Comparison of ENCODE assay signal across 11 mouse cellular contexts in the genomic region with DNA sequence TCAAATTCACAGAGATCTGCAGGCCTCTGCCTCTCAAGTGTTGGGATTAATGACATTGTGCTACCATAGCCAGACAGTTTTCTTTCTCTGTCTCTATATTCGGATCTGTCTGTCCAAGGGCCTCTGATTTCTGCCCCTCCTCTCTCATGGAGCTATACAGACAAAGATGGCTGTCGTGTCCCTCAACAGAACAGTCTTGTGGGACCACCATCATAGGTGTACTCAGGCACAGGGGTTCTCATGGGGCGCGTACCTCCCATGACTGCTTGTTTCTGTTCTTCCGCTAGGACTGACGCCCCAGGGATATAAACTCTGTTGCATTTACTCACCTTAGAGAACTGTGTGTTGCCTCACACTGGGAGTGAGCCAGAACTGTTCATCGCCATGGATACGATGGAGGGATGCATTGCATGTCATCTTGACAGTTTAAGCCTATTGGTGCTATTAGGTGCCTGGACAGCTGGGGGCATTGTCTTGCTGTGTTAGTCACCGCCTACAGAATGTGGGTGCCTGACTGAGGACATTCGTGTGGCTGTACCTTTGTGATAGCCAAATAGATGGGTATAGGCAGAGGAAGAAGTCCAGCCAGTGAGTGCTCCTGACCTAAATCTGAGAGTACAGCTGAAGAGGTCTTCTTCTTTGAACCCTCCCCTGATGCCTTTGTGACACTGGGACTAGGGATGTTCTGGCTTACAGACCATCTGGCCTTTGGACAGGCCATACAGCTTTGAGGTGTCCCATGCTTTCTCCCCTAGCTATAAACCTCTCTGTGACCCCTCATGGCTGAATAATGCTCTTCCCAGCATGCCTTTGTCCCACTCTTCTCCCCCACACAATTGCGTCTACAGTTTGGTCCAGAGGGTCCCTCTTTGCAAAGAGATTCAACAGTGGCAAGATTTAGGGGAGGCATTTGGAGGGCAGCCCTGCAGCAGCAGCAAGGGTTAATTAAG.
DNase-seq lines count a peak whose midpoint lies in the region; ATAC-seq and TF ChIP-seq lines count a peak whose summit lies in the region.
"Had no signal": no experiment of that assay in that cellular context is flagged by ENCODE, and none has a peak within 500 bp of the region (broad histone marks: within the 10 kb centered on the region; RNA-seq: fewer than 3 reads in every experiment).

No protein-coding gene starts in this region.

- H3K4me1 ChIP-seq in hindbrain, postnatal 0 days (ENCODE audit: insufficient read depth, low read length): peaks cover 17% of the 10 kb centered on the region

- intact Hi-C loops in gastrocnemius, postnatal 36 days (cut with DNase I): no loop called here

- no peak for TF ChIP-seq CTCF in hindbrain, postnatal 0 days (IDR thresholded peaks at IDR 0.05; ENCODE audit: low read depth)

- no peak overlapping the region for H3K9ac ChIP-seq in hindbrain, postnatal 0 days (replicated peaks; ENCODE audit: low read length)

- DNase-seq in layer of hippocampus, adult 9-11 months: peak; percentile 35
- DNase-seq in layer of hippocampus, adult 9-10 months (ENCODE audit: low spot score): no peak
- peak; percentile 46 for DNase-seq in embryo, embryonic 9.5 days (ENCODE audit: extremely low spot score)
- peak; percentile 41 for DNase-seq in hindbrain, postnatal 0 days (ENCODE audit: low spot score)
- peak; percentile 58 for DNase-seq in retina, embryonic 14.5 days (ENCODE audit: low spot score)
- no peak for DNase-seq in gastrocnemius, postnatal 4 days (ENCODE audit: low spot score in 2 of 2)
- DNase-seq in gastrocnemius, postnatal 36 days: no peak
- DNase-seq: cerebellum, adult 11-12 months; right cerebral cortex, postnatal 14 days; thymus, adult 18-20 months had no signal

- no peaks in the 10 kb centered on the region for H3K36me3 ChIP-seq in hindbrain, postnatal 0 days (ENCODE audit: insufficient read depth, low read length)

- H3K9me3 ChIP-seq in hindbrain, postnatal 0 days (ENCODE audit: low read length): no peaks in the 10 kb centered on the region

- H3K4me3 ChIP-seq in hindbrain, postnatal 0 days (ENCODE audit: low read length): no peak overlapping the region

- no peak overlapping the region for H3K4me2 ChIP-seq in hindbrain, postnatal 0 days (ENCODE audit: low read depth, low read length)

- 42% methylated on average over 11 of the region's 11 CpGs for WGBS in hindbrain, postnatal 0 days

- peak; percentile 57 for ATAC-seq in hindbrain, postnatal 0 days
- no peak for ATAC-seq in inflammation-experienced regulatory T-cells, adult 6 months

- no peaks in the 10 kb centered on the region for H3K27me3 ChIP-seq in hindbrain, postnatal 0 days (ENCODE audit: insufficient read depth, low read length)

- no peak overlapping the region for H3K27ac ChIP-seq in hindbrain, postnatal 0 days

Comparison
In these comparisons a context has a peak if more than half of its experiments do, and no peak if none do; other contexts are left out.
1. DNase-seq: peak in layer of hippocampus, adult 9-11 months (single experiment), embryo, embryonic 9.5 days (single experiment), hindbrain, postnatal 0 days (single experiment) and retina, embryonic 14.5 days (single experiment); none in layer of hippocampus, adult 9-10 months (single experiment), gastrocnemius, postnatal 4 days (0 of 2) and gastrocnemius, postnatal 36 days (0 of 2).